Mouse (Mus musculus): ENCODE measurements around the gene Fes.

Fes gene

GRCm38 (mm10) chr7:80346173-80346572 is 41.6 kb downstream of the Fes start:
- no peak for DNase-seq (ENCODE audit: low spot score in 2 of 2)

GRCm38 (mm10) chr7:80343270-80344018 is 44.3 kb downstream of the Fes start:
- no peak for DNase-seq (ENCODE audit: low spot score in 2 of 2)

GRCm38 (mm10) chr7:80342858-80343257 is 44.9 kb downstream of the Fes start, which contains the start of gene Hddc3:
Gene Hddc3 (plus strand): TSS chr7:80343104.
- DNase-seq (ENCODE audit: low spot score in 2 of 2), result peak; percentile 84 to 96

- no peak for DNase-seq (ENCODE audit: low spot score in 2 of 2)
Measured at GRCm38 (mm10) chr7:80341793-80342192, 46.0 kb downstream of the Fes start.

GRCm38 (mm10) chr7:80340793-80341192 is 47.0 kb downstream of the Fes start, which contains the start of gene Unc45a:
Gene Unc45a (minus strand): TSS chr7:80341005.
- peak in 1 of 2 experiments; percentile 50 for DNase-seq (ENCODE audit: low spot score in 2 of 2)

GRCm38 (mm10) chr7:80339793-80340628 is 47.7 kb downstream of the Fes start:
- peak; percentile 94 to 97 for DNase-seq (ENCODE audit: low spot score in 2 of 2)

- DNase-seq (ENCODE audit: low spot score in 2 of 2), result peak in 1 of 2 experiments; percentile 34
Measured at GRCm38 (mm10) chr7:80339371-80339770, 48.4 kb downstream of the Fes start.

GRCm38 (mm10) chr7:80336932-80337331 is 50.8 kb downstream of the Fes start:
- DNase-seq (ENCODE audit: low spot score in 2 of 2), result no peak

- no peak for DNase-seq (ENCODE audit: low spot score in 2 of 2)
Measured at GRCm38 (mm10) chr7:80334848-80335247, 52.9 kb downstream of the Fes start.

- DNase-seq (ENCODE audit: low spot score in 2 of 2), result no peak
Measured at GRCm38 (mm10) chr7:80331433-80331832, 56.3 kb downstream of the Fes start.

GRCm38 (mm10) chr7:80330278-80330677 is 57.5 kb downstream of the Fes start:
- no peak for DNase-seq (ENCODE audit: low spot score in 2 of 2)
